Mouse (Mus musculus) MEL (cell line): ENCODE measurements around the gene Zfp335. TPM values are rescaled to one million over a fixed set of nuclear protein-coding genes. Genes with fewer than 3 reads are reported as not detected.
A peak's percentile ranks its signal among the peaks of the same experiment; 100 is the strongest.

Source experiments
- DNase-seq: peaks from one replicate; pipeline ENCODE4 v3.0.0; 2011; ENCODE audit warnings: low read depth, low spot score
- H3K27ac ChIP-seq: 2 replicates; pipeline ENCODE4 v1.5.1; 2012; ENCODE audit warnings: low read depth, mild to moderate bottlenecking, control low read depth, low read length, moderate library complexity; ENCODE audit not compliant: control insufficient read depth
- H3K27me3 ChIP-seq, 2 experiments: fragments of 150-350 bp in 1 of 2; sonication (generic) in 1 of 2; 2 replicates each; pipeline ENCODE4 v1.6.1; 2012; ENCODE audit warnings: low read length in 2 of 2, mild to moderate bottlenecking in 2 of 2, improper control_type of control experiment in 1 of 2, moderate library complexity in 1 of 2; ENCODE audit not compliant: insufficient read depth in 2 of 2, control insufficient read depth in 1 of 2
- H3K36me3 ChIP-seq, 2 experiments: 2 replicates each; pipeline ENCODE4 v1.6.1; 2012 to 2014; ENCODE audit warnings: low read length in 2 of 2, improper control_type of control experiment in 1 of 2, inconsistent platforms in 1 of 2, mild to moderate bottlenecking in 1 of 2; ENCODE audit not compliant: insufficient read depth in 2 of 2, control insufficient read depth in 1 of 2
- H3K4me1 ChIP-seq, 2 experiments: fragments of 150-350 bp in 1 of 2; sonication (generic) in 1 of 2; 2 replicates each; pipeline ENCODE4 v1.6.1; 2012; ENCODE audit warnings: low read length in 2 of 2, improper control_type of control experiment in 1 of 2, mild to moderate bottlenecking in 1 of 2; ENCODE audit not compliant: insufficient read depth in 2 of 2, control insufficient read depth in 1 of 2
- H3K4me3 ChIP-seq, 2 experiments: fragments of 150-350 bp in 1 of 2; sonication (generic) in 1 of 2; 2 replicates each; pipeline ENCODE4 v1.5.1; 2012; ENCODE audit warnings: low read depth in 2 of 2, low read length in 2 of 2, mild to moderate bottlenecking in 2 of 2, moderate library complexity in 2 of 2, control low read depth in 1 of 2, improper control_type of control experiment in 1 of 2; ENCODE audit not compliant: control insufficient read depth in 1 of 2, insufficient read depth in 1 of 2
- H3K79me2 ChIP-seq: 2 replicates; pipeline ENCODE4 v1.6.1; 2012; ENCODE audit warnings: mild to moderate bottlenecking, low read length, moderate library complexity; ENCODE audit not compliant: control insufficient read depth, poor library complexity, insufficient read depth
- H3K9ac ChIP-seq: 2 replicates; pipeline ENCODE4 v1.6.1; 2012; ENCODE audit warnings: low read depth, mild to moderate bottlenecking, control low read depth, low read length, moderate library complexity; ENCODE audit not compliant: control insufficient read depth, poor library complexity, severe bottlenecking
- H3K9me3 ChIP-seq: fragments of 150-350 bp; sonication (generic); replicated peaks from 2 replicates; pipeline ENCODE4 v1.6.1; 2012; ENCODE audit warnings: mild to moderate bottlenecking, low read length, improper control_type of control experiment, moderate library complexity; ENCODE audit not compliant: insufficient read depth
- CHD1 ChIP-seq: IDR thresholded peaks from 2 replicates; pipeline ENCODE4 v1.6.1; 2012; ENCODE audit warnings: low read depth, mild to moderate bottlenecking, inconsistent platforms, low read length, improper control_type of control experiment
- CTCF ChIP-seq, 3 experiments: IDR thresholded peaks in 2 of 3; conservative IDR thresholded peaks in 1 of 3; 2 replicates each; pipeline ENCODE4 v1.5.1; 2011 to 2012; ENCODE audit warnings: low read length in 3 of 3, low read depth in 2 of 3, mild to moderate bottlenecking in 2 of 3, improper control_type of control experiment in 1 of 3, inconsistent platforms in 1 of 3, mixed read lengths in 1 of 3, moderate library complexity in 1 of 3; ENCODE audit not compliant: control insufficient read depth in 1 of 3, insufficient read depth in 1 of 3, poor library complexity in 1 of 3, severe bottlenecking in 1 of 3
- EP300 ChIP-seq, 2 experiments: IDR thresholded peaks; 2 replicates each; pipeline ENCODE4 v1.6.1; 2011; ENCODE audit warnings: improper control_type of control experiment in 2 of 2, low read length in 2 of 2, low read depth in 1 of 2, mild to moderate bottlenecking in 1 of 2
- ETS1 ChIP-seq: IDR thresholded peaks from 2 replicates; pipeline ENCODE4 v1.6.1; 2012; ENCODE audit warnings: low read depth, mild to moderate bottlenecking, inconsistent platforms, low read length, improper control_type of control experiment, moderate library complexity
- GABPA ChIP-seq: IDR thresholded peaks from 2 replicates; pipeline ENCODE4 v1.6.1; 2012; ENCODE audit warnings: low read depth, mild to moderate bottlenecking, inconsistent platforms, low read length, improper control_type of control experiment, moderate library complexity
- GATA1 ChIP-seq: IDR thresholded peaks from 2 replicates; pipeline ENCODE4 v1.6.1; 2011; ENCODE audit warnings: low read depth, low read length, improper control_type of control experiment
- JUND ChIP-seq: IDR thresholded peaks from 2 replicates; pipeline ENCODE4 v1.6.1; 2011; ENCODE audit warnings: low read depth, mild to moderate bottlenecking, improper control_type of control experiment, low read length
- MAX ChIP-seq: IDR thresholded peaks from 2 replicates; pipeline ENCODE4 v1.6.1; 2011; ENCODE audit warnings: low read length, improper control_type of control experiment
- MAZ ChIP-seq: IDR thresholded peaks from 2 replicates; pipeline ENCODE4 v1.6.1; 2012; ENCODE audit warnings: low read depth, mild to moderate bottlenecking, inconsistent platforms, low read length, improper control_type of control experiment
- MXI1 ChIP-seq: IDR thresholded peaks from 2 replicates; pipeline ENCODE4 v1.6.1; 2011; ENCODE audit warnings: mild to moderate bottlenecking, low read depth, low read length, improper control_type of control experiment
- MYC ChIP-seq: IDR thresholded peaks from 2 replicates; pipeline ENCODE4 v1.6.1; 2011; ENCODE audit warnings: low read depth, mild to moderate bottlenecking, low read length, improper control_type of control experiment, moderate library complexity
- NRF1 ChIP-seq: IDR thresholded peaks from 2 replicates; pipeline ENCODE4 v1.6.1; 2014; ENCODE audit warnings: low read depth, mild to moderate bottlenecking, inconsistent platforms, low read length, improper control_type of control experiment, moderate library complexity; ENCODE audit not compliant: poor library complexity, insufficient read depth, severe bottlenecking
- POLR2A ChIP-seq, 2 experiments: IDR thresholded peaks; 2 replicates each; pipeline ENCODE4 v1.6.1; 2011 to 2012; ENCODE audit warnings: low read length in 2 of 2, mild to moderate bottlenecking in 2 of 2, control low read depth in 1 of 2, improper control_type of control experiment in 1 of 2, low read depth in 1 of 2, moderate library complexity in 1 of 2; ENCODE audit not compliant: control insufficient read depth in 1 of 2, insufficient read depth in 1 of 2, poor library complexity in 1 of 2
- POLR2AphosphoS2 ChIP-seq: IDR thresholded peaks from 2 replicates; pipeline ENCODE4 v1.6.1; 2011; ENCODE audit warnings: low read length, improper control_type of control experiment
- RAD21 ChIP-seq: IDR thresholded peaks from 2 replicates; pipeline ENCODE4 v1.6.1; 2011; ENCODE audit warnings: mild to moderate bottlenecking, low read depth, low read length, improper control_type of control experiment
- SIN3A ChIP-seq: IDR thresholded peaks from 2 replicates; pipeline ENCODE4 v1.6.1; 2012; ENCODE audit warnings: low read length, improper control_type of control experiment, inconsistent platforms
- SMC3 ChIP-seq: IDR thresholded peaks from 2 replicates; pipeline ENCODE4 v1.6.1; 2011; ENCODE audit warnings: low read depth, low read length, improper control_type of control experiment
- TBP ChIP-seq: IDR thresholded peaks from 2 replicates; pipeline ENCODE4 v1.8.0; 2011; ENCODE audit warnings: low read depth, low read length, improper control_type of control experiment
- TCF12 ChIP-seq: IDR thresholded peaks from 2 replicates; pipeline ENCODE4 v1.6.1; 2014; ENCODE audit warnings: low read depth, mild to moderate bottlenecking, inconsistent platforms, low read length, improper control_type of control experiment, moderate library complexity
- USF1 ChIP-seq: IDR thresholded peaks from 2 replicates; pipeline ENCODE4 v1.6.1; 2014; ENCODE audit warnings: low read depth, mild to moderate bottlenecking, inconsistent platforms, low read length, improper control_type of control experiment, moderate library complexity
- USF2 ChIP-seq, 2 experiments: IDR thresholded peaks; 2 replicates each; pipeline ENCODE4 v1.6.1; 2011 to 2012; ENCODE audit warnings: improper control_type of control experiment in 2 of 2, low read length in 2 of 2, borderline replicate concordance in 1 of 2, inconsistent platforms in 1 of 2, low read depth in 1 of 2, mild to moderate bottlenecking in 1 of 2; ENCODE audit not compliant: insufficient read depth in 1 of 2
- ZC3H11A ChIP-seq: IDR thresholded peaks from 2 replicates; pipeline ENCODE4 v1.6.1; 2012; ENCODE audit warnings: low read depth, mild to moderate bottlenecking, inconsistent platforms, low read length, improper control_type of control experiment
- ZMIZ1 ChIP-seq: IDR thresholded peaks from 2 replicates; pipeline ENCODE4 v1.6.1; 2012; ENCODE audit warnings: low read depth, mild to moderate bottlenecking, inconsistent platforms, low read length, improper control_type of control experiment, moderate library complexity
- ZNF384 ChIP-seq: IDR thresholded peaks from 2 replicates; pipeline ENCODE4 v1.6.1; 2012; ENCODE audit warnings: low read depth, mild to moderate bottlenecking, inconsistent platforms, low read length, improper control_type of control experiment
- polyA plus RNA-seq, 2 experiments: library from polyadenylated mRNA; stranded (reverse) in 1 of 2; unstranded in 1 of 2; fragments of >175 nt in 1 of 2; fragments of >200 nt in 1 of 2; gene quantifications; 2 replicates each; pipeline versions ENCODE4 v1.2.1 to v1.2.4; 2012; ENCODE audit warnings: low replicate concordance in 2 of 2, low read depth in 1 of 2; ENCODE audit not compliant: insufficient read length in 2 of 2, insufficient read depth in 1 of 2, missing spikeins in 1 of 2
- total RNA-seq: library from RNA; depleted of rRNA; stranded (reverse); fragments of 300-350 nt; gene quantifications from 2 replicates; pipeline ENCODE4 v1.2.3, GENCODE M21; 2012

The Zfp335 gene
- total and polyA plus RNA-seq, 3 experiments: 12.6 to 24.1 TPM; not detected in 1

DNA sequence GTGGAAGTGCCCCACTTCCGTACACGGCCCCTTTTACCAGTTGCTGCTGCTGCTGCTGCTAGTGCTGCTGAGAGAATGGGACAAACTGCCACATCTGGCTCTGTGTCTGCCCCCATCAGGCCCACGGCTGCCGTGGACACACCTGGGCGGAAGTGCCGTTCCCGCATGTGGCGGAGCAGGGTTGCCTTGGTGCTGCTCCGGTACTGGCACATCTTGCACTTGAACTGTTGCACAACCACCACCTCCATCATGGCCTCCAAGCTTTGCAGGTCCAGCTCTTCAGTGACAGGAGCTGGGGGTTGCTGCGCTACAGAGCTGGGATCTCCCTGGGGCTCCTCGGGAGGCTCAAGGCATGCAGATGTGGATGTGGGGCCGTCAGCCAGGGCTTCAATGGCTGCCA is 4.0 kb downstream of the Zfp335 start:
- no peaks in the 10 kb centered on the region for H3K9me3 ChIP-seq
- no peak overlapping the region for H3K4me3 ChIP-seq

DNA sequence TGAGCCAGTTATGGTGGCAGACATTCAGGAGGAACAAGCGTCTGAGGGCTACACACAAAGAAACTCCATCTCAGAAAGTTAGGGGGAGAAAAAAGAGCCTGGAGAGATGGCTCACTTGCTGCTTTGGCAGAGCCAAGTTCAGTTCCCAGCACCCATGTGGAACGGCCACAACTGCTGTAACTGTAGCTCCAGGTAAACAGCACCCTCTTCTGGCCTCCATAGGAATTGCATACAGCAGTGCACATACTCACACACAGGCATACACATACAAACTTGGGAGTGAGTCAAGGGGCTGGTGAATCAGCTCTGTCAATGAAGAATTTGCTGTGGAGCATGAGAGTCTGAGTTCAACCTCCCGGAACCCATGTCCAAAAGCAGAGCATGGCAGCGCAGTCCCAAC is 5.5 kb downstream of the Zfp335 start:
- no peak overlapping the region for H3K27ac ChIP-seq
- DNase-seq: peak; percentile 41

More for the DNA sequence above, 4.0 kb downstream of the Zfp335 start:
- Histone ChIP-seq H3K79me2 (peaks cover 25% of the 10 kb centered on the region), H3K36me3 (peaks cover 3 to 10% of the 10 kb centered on the region in 2 experiments), H3K27ac (no peak overlapping the region), H3K27me3 (no peaks in the 10 kb centered on the region), H3K4me1 (peaks cover 0 to 11% of the 10 kb centered on the region in 2 experiments), H3K9ac (no peak overlapping the region)
- TF ChIP-seq NRF1: no peak
- no peak for TF ChIP-seq GABPA
- no peak for TF ChIP-seq MXI1
- no peak for TF ChIP-seq ZNF384
- no peak for TF ChIP-seq GATA1
- no peak for TF ChIP-seq ETS1
- TF ChIP-seq TCF12: no peak
- no peak for TF ChIP-seq USF1
- no peak for TF ChIP-seq CHD1
- no peak for TF ChIP-seq ZMIZ1
- no peak for TF ChIP-seq POLR2A (IDR thresholded peaks at IDR 0.05; ENCODE audit: control insufficient read depth in 1 of 2, insufficient read depth in 1 of 2, low read depth in 1 of 2, low read length in 2 of 2, poor library complexity in 1 of 2)
- no peak for TF ChIP-seq MAZ
- no peak for TF ChIP-seq MYC
- DNase-seq: no peak

DNA sequence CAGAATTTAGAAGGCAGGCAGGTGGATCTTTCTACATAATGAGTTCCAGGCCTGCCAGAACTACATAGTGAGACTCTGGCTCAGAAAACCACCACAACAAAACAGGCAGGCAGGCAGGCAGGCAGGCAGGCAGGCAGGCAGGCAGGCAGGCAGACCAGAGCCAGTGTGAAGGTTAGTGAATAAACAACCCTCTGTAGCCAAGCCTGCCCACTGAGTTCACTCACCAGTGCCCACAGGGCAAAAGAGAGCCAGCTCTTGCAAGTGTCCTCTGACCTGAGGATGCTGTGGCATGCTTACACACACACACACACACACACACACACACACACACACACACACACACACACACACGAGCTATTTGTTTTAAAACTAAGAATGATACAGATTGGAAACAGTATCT is 8.1 kb downstream of the Zfp335 start:
- Histone ChIP-seq H3K27ac (no peak overlapping the region), H3K36me3 (peaks cover 0 to 14% of the 10 kb centered on the region in 2 experiments; a peak in 2 of 4 replicates), H3K9me3 (no peaks in the 10 kb centered on the region), H3K9ac (no peak overlapping the region), H3K4me1 (no peaks in the 10 kb centered on the region), H3K79me2 (no peaks in the 10 kb centered on the region), H3K27me3 (no peaks in the 10 kb centered on the region), H3K4me3 (no peak overlapping the region)
- DNase-seq: no peak
- TF ChIP-seq USF1 (no peak), ZNF384 (no peak), MAZ (no peak), USF2 (IDR thresholded peaks at IDR 0.05; ENCODE audit: borderline replicate concordance in 1 of 2, insufficient read depth in 1 of 2, low read depth in 1 of 2, low read length in 2 of 2) (no peak), POLR2AphosphoS2 (no peak), MYC (no peak), CTCF (IDR thresholded peaks at IDR 0.05 in 2 of 3, conservative IDR thresholded peaks at IDR 0.05 in 1 of 3; ENCODE audit: control insufficient read depth in 1 of 3, insufficient read depth in 1 of 3, low read depth in 2 of 3, low read length in 3 of 3, poor library complexity in 1 of 3, severe bottlenecking in 1 of 3) (no peak), SIN3A (no peak), ZC3H11A (no peak), JUND (no peak), EP300 (IDR thresholded peaks at IDR 0.05; ENCODE audit: low read depth in 1 of 2, low read length in 2 of 2) (no peak), TBP (no peak), GATA1 (no peak)

More for the DNA sequence above, 5.5 kb downstream of the Zfp335 start:
- Histone ChIP-seq H3K9ac (no peak overlapping the region), H3K79me2 (peaks cover 15% of the 10 kb centered on the region), H3K9me3 (no peaks in the 10 kb centered on the region), H3K4me1 (peaks cover 0 to 8% of the 10 kb centered on the region in 2 experiments), H3K4me3 (no peak overlapping the region), H3K36me3 (peaks cover 0 to 11% of the 10 kb centered on the region in 2 experiments; a peak in 3 of 4 replicates), H3K27me3 (no peaks in the 10 kb centered on the region)
- TF ChIP-seq CTCF (IDR thresholded peaks at IDR 0.05 in 2 of 3, conservative IDR thresholded peaks at IDR 0.05 in 1 of 3; ENCODE audit: control insufficient read depth in 1 of 3, insufficient read depth in 1 of 3, low read depth in 2 of 3, low read length in 3 of 3, poor library complexity in 1 of 3, severe bottlenecking in 1 of 3) (peak; percentile 35 to 71 (median 53); a peak in 5 of 6 replicates), RAD21 (peak; percentile 11), SIN3A (no peak), MAX (no peak), SMC3 (peak; percentile 14; the same call in 1 of the 2 replicates)
